Mouse (Mus musculus) embryo, embryonic 11 days (tissue): ENCODE measurements around the gene Vmn1r118.
"Not testable (repeated sequence)": the region's sequence is repeated elsewhere in the genome, so short reads cannot be mapped to it uniquely, and the experiment has no call there.

Experiments
- DNase-seq: peaks from one replicate; pipeline ENCODE4 v3.0.0-alpha.2; 2015

The Vmn1r118 gene

GRCm38 (mm10) chr7:20912247-20912646 lies at the start of gene Vmn1r118:
Gene Vmn1r118 (minus strand): TSS chr7:20912347.
- not testable (repeated sequence) for DNase-seq

GRCm38 (mm10) chr7:20884021-20884420 lies 28.1 kb downstream of the Vmn1r118 start, which contains the start of gene Vmn1r117:
Gene Vmn1r117 (minus strand): TSS chr7:20884121.
- DNase-seq = not testable (repeated sequence)

- not testable (repeated sequence) for DNase-seq
Measured at GRCm38 (mm10) chr7:20871956-20872355, 40.2 kb downstream of the Vmn1r118 start, which contains the start of gene Vmn1r116. Gene Vmn1r116 (plus strand): TSS chr7:20872256.
